Mouse (Mus musculus) forebrain, embryonic 15.5 days (tissue): ENCODE data around the gene Ccdc160. TPM values are rescaled to one million over a fixed set of nuclear protein-coding genes. Genes with fewer than 3 reads are reported as not detected.

Experiments used
- ATAC-seq: fragments of 200-750 bp; cut with Nextera tagmentation; replicated peaks from 2 replicates; pipeline ENCODE4 v1.8.0; 2017; ENCODE audit warnings: mild to moderate bottlenecking, moderate TSS enrichment, moderate library complexity
- H3K27ac ChIP-seq: fragments of 300-500 bp; sonication (generic); replicated peaks from 2 replicates; pipeline ENCODE4 v1.5.1; 2015; ENCODE audit warnings: mild to moderate bottlenecking, inconsistent platforms
- H3K27me3 ChIP-seq: fragments of 300-500 bp; sonication (generic); 2 replicates; pipeline ENCODE4 v1.6.1; 2015; ENCODE audit warnings: inconsistent platforms
- H3K36me3 ChIP-seq: fragments of 300-500 bp; sonication (generic); 2 replicates; pipeline ENCODE4 v1.6.1; 2015; ENCODE audit warnings: mild to moderate bottlenecking, inconsistent platforms
- H3K4me1 ChIP-seq: fragments of 300-500 bp; sonication (generic); 2 replicates; pipeline ENCODE4 v1.6.1; 2015; ENCODE audit warnings: inconsistent platforms
- H3K4me2 ChIP-seq: fragments of 300-500 bp; sonication (generic); replicated peaks from 2 replicates; pipeline ENCODE4 v1.6.1; 2015; ENCODE audit warnings: mild to moderate bottlenecking, inconsistent platforms
- H3K4me3 ChIP-seq: fragments of 300-500 bp; sonication (generic); 2 replicates; pipeline ENCODE4 v1.5.1; 2015; ENCODE audit warnings: mild to moderate bottlenecking, inconsistent platforms
- H3K9ac ChIP-seq: fragments of 300-500 bp; sonication (generic); replicated peaks from 2 replicates; pipeline ENCODE4 v1.6.1; 2015; ENCODE audit warnings: mild to moderate bottlenecking, inconsistent platforms
- H3K9me3 ChIP-seq: fragments of 300-500 bp; sonication (generic); 2 replicates; pipeline ENCODE4 v1.6.1; 2016; ENCODE audit warnings: inconsistent platforms
- WGBS: fragments of 180-500 bp; shearing (Covaris S2); methylation state at CpG from one replicate; pipeline ENCODE4 v1.1.7; 2015; ENCODE audit warnings: mixed read lengths; 5-methylcytosine and 5-hydroxymethylcytosine counted together
- polyA plus RNA-seq: library from polyadenylated mRNA; unstranded; fragments of >200 nt; fragmentation: Nextera tagmentation; extraction: Ambion mirVana; gene quantifications from 2 replicates; pipeline ENCODE4 v1.2.1, GENCODE M21; 2015

Ccdc160 gene
- polyA plus RNA-seq: 2.3 and 3.0 TPM in 2 replicates

GRCm38 (mm10) chrX:52790980-52791593, at the start of gene Ccdc160:
Ccdc160 (plus strand) TSS chrX:52791200.
- peak within 1 kb of the TSS; percentile 47 for H3K4me3 ChIP-seq
- H3K4me1 ChIP-seq: no peaks in the 10 kb centered on the region
- peak within 1 kb of the TSS; percentile 55 for H3K4me2 ChIP-seq
- WGBS: 18% methylated on average over 26 of the region's 26 CpGs
- H3K36me3 ChIP-seq: no peaks in the 10 kb centered on the region
- no peaks in the 10 kb centered on the region for H3K9me3 ChIP-seq
- H3K9ac ChIP-seq: peak within 1 kb of the TSS; percentile 45
- no peak within 1 kb of the TSS for H3K27ac ChIP-seq
- peak; percentile 98 for ATAC-seq
- no peaks in the 10 kb centered on the region for H3K27me3 ChIP-seq

DNA sequence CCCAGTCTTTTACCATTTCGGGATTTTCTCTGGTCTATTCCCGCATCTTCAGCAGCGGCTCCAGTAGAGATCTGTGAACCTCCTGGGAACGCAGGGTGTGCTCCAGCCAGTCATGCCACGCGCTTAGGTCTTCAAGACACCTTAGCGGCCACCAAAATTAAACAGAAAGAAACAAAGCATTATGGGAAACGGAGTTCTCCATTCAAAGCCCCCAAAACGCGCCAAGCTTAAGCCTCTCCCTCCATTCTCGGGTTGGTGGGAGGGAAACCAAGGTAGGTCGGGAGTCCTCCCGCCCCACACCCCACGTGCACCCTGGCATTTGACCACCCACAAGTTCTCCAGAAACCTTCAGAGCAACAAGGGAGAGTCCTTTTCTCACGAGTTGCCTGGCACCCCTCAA, 47.2 kb upstream of the Ccdc160 start:
- H3K9ac ChIP-seq: peak overlapping the region; percentile 36; the same call in 1 of the 2 replicates
- WGBS: 17% methylated on average over 15 of the region's 15 CpGs

GRCm38 (mm10) chrX:52744201-52745051, 46.6 kb upstream of the Ccdc160 start:
- peak overlapping the region; percentile 36 for H3K9ac ChIP-seq
- H3K9me3 ChIP-seq: no peaks in the 10 kb centered on the region
- peak; percentile 60 for ATAC-seq
- peak overlapping the region; percentile 94 for H3K4me2 ChIP-seq
- no peak overlapping the region for H3K27ac ChIP-seq
- H3K4me1 ChIP-seq: peaks cover 7% of the 10 kb centered on the region
- peak overlapping the region; percentile 45 for H3K4me3 ChIP-seq
- no peaks in the 10 kb centered on the region for H3K36me3 ChIP-seq
- peaks cover 4% of the 10 kb centered on the region; the same call in 1 of the 2 replicates for H3K27me3 ChIP-seq
- 24% methylated on average over 49 of the region's 50 CpGs for WGBS

More for the DNA sequence above, 47.2 kb upstream of the Ccdc160 start:
- ATAC-seq: no peak
- Histone ChIP-seq H3K27me3 (peaks cover 4% of the 10 kb centered on the region; the same call in 1 of the 2 replicates), H3K36me3 (no peaks in the 10 kb centered on the region), H3K4me3 (peak overlapping the region; percentile 45), H3K4me1 (peaks cover 7% of the 10 kb centered on the region), H3K4me2 (peak overlapping the region; percentile 94), H3K9me3 (no peaks in the 10 kb centered on the region), H3K27ac (no peak overlapping the region)

DNA sequence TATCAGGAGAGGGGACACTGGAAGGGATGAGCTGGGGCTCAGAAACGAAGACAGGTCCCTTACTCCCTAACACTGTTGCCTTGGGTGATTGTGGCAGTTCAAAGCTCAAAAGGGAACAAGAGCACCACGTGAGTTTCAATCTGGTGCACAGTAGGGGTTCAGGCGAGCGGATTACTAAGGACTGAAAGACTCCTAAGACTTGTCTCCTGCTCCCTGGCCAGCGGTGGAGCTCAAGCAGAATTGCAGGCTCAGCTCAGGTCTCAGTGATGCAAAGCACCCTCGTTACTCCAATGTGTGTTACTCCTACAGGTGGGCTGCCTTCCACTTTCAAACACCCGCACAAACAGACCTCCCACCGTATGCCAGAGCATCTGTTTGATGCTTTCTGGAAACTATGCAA, 45.5 kb upstream of the Ccdc160 start:
- H3K4me1 ChIP-seq: peaks cover 7% of the 10 kb centered on the region
- 9% methylated on average over 8 of the region's 8 CpGs for WGBS
- no peak overlapping the region for H3K4me3 ChIP-seq
- H3K27ac ChIP-seq: no peak overlapping the region
- no peak overlapping the region; the same call in 1 of the 2 replicates for H3K4me2 ChIP-seq
- no peaks in the 10 kb centered on the region for H3K36me3 ChIP-seq
- no peaks in the 10 kb centered on the region for H3K9me3 ChIP-seq
- H3K9ac ChIP-seq: no peak overlapping the region
- peaks cover 4% of the 10 kb centered on the region; the same call in 1 of the 2 replicates for H3K27me3 ChIP-seq
- ATAC-seq: no peak

DNA sequence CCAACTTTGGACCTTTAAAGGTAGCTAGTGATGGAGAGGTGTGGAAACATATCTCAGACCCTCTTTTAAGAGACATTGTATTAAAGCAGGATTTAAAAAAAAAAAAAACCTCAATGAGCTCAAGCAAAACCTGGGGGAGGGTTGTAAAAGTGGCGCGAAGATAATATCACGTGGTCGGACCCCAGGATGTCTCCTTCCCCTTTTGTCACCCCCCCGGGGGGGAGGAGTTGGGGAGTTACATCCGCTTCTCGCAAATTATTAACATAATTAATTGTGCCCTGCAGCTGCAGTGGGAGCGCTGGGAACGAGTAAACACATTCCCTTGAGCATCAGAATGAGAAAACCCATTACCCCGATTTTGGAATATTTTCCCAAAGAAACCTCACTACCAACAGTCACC, 45.1 kb upstream of the Ccdc160 start:
- Histone ChIP-seq H3K4me2 (no peak overlapping the region), H3K4me3 (no peak overlapping the region), H3K4me1 (peaks cover 7% of the 10 kb centered on the region), H3K27me3 (peaks cover 4% of the 10 kb centered on the region; the same call in 1 of the 2 replicates), H3K9me3 (no peaks in the 10 kb centered on the region), H3K36me3 (no peaks in the 10 kb centered on the region), H3K27ac (no peak overlapping the region), H3K9ac (no peak overlapping the region)
- 24% methylated on average over 10 of the region's 10 CpGs for WGBS
- no peak for ATAC-seq

DNA sequence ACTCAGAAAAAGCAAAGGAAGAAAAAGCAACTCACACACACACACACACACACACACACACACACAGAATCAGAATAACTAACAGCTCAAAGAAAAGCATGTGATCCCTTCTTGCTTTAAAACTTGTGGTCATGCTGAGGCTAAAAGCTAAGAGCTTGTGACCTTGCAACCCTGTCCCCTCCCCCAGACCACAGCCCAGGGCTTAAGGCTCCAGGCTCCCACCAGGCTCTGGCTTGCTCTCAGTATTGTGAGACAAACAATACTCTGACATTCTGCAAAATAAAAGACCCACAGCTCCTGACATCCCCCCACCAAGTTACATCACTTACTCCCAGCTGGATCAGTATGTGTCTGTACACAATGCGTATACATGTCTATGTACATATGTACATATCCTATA, 44.2 kb upstream of the Ccdc160 start:
- Histone ChIP-seq H3K4me1 (peaks cover 7% of the 10 kb centered on the region), H3K9ac (no peak overlapping the region), H3K27ac (no peak overlapping the region), H3K36me3 (no peaks in the 10 kb centered on the region), H3K4me3 (no peak overlapping the region), H3K27me3 (peaks cover 4% of the 10 kb centered on the region; the same call in 1 of the 2 replicates), H3K4me2 (no peak overlapping the region), H3K9me3 (no peaks in the 10 kb centered on the region)
- WGBS: 36% methylated on average over 1 of the region's 1 CpGs
- no peak for ATAC-seq

- no peaks in the 10 kb centered on the region for H3K4me1 ChIP-seq
- H3K4me2 ChIP-seq: no peak overlapping the region
- no peaks in the 10 kb centered on the region for H3K9me3 ChIP-seq
- WGBS: 27% methylated on average over 6 of the region's 6 CpGs
- no peaks in the 10 kb centered on the region for H3K36me3 ChIP-seq
- ATAC-seq: no peak
- no peaks in the 10 kb centered on the region for H3K27me3 ChIP-seq
- H3K27ac ChIP-seq: no peak overlapping the region
- no peak overlapping the region for H3K4me3 ChIP-seq
- no peak overlapping the region for H3K9ac ChIP-seq
Observed at GRCm38 (mm10) chrX:52753491-52754085, 37.4 kb upstream of the Ccdc160 start.

DNA sequence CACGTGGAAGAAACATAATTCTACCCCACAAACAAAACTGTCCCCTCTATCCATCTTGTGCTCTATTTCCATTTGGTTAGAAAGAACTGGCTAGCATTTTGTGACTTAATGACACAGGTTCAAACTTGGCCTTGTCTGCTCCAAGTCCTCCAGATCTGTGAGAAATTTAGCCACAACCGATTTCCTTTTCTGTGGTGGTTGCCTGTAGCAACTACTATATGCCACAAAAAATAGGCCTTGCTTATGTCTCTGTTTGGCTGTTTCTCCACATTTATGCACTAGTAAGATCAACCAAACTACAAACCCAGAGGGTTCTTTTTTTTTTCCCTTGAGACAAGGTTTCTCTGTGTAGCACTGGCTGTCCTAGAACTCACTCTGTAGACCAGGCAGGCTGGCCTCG, 33.8 kb upstream of the Ccdc160 start:
- Histone ChIP-seq H3K9me3 (no peaks in the 10 kb centered on the region), H3K4me2 (no peak overlapping the region), H3K36me3 (no peaks in the 10 kb centered on the region), H3K4me1 (no peaks in the 10 kb centered on the region), H3K27ac (no peak overlapping the region), H3K9ac (no peak overlapping the region), H3K4me3 (no peak overlapping the region), H3K27me3 (no peaks in the 10 kb centered on the region)
- WGBS: 85% methylated on average over 3 of the region's 3 CpGs
- ATAC-seq: no peak

- Histone ChIP-seq H3K36me3 (no peaks in the 10 kb centered on the region), H3K27ac (no peak overlapping the region), H3K9me3 (no peaks in the 10 kb centered on the region), H3K27me3 (no peaks in the 10 kb centered on the region), H3K9ac (no peak overlapping the region), H3K4me1 (no peaks in the 10 kb centered on the region), H3K4me2 (no peak overlapping the region), H3K4me3 (no peak overlapping the region)
- no peak for ATAC-seq
- 66% methylated on average over 2 of the region's 2 CpGs for WGBS
Observed at GRCm38 (mm10) chrX:52759232-52759631, 31.8 kb upstream of the Ccdc160 start.

- no peaks in the 10 kb centered on the region for H3K36me3 ChIP-seq
- no peak overlapping the region for H3K4me2 ChIP-seq
- H3K27me3 ChIP-seq: no peaks in the 10 kb centered on the region
- H3K9me3 ChIP-seq: no peaks in the 10 kb centered on the region
- ATAC-seq: no peak
- H3K27ac ChIP-seq: no peak overlapping the region
- no peak overlapping the region for H3K4me3 ChIP-seq
- no peak overlapping the region for H3K9ac ChIP-seq
- H3K4me1 ChIP-seq: no peaks in the 10 kb centered on the region
- 65% methylated on average over 4 of the region's 4 CpGs for WGBS
Observed at GRCm38 (mm10) chrX:52760191-52760945, 30.6 kb upstream of the Ccdc160 start.

DNA sequence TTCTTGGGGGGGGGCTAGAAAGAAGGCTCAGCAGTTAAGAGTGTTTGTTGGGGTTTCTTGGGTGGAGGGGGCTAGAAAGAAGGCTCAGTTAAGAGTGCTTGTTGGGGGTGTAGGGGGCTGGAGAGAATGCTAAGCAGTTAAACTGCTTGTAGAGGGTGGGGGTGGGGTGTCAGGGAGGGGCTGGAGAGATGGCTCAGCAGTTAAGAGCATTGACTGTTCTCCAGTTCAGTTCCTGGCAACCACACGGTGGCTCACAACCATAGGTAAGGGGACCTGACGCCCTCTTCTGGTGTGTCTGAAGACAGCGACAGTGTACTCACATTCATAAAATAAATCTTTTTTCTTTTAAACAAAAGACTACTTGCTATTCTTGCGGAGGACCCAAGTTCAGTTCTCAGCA, 28.8 kb upstream of the Ccdc160 start:
- no peaks in the 10 kb centered on the region for H3K27me3 ChIP-seq
- H3K4me3 ChIP-seq: no peak overlapping the region
- H3K4me1 ChIP-seq: no peaks in the 10 kb centered on the region
- no peak overlapping the region for H3K4me2 ChIP-seq
- 60% methylated on average over 4 of the region's 4 CpGs for WGBS
- H3K9ac ChIP-seq: no peak overlapping the region
- ATAC-seq: no peak
- H3K36me3 ChIP-seq: no peaks in the 10 kb centered on the region
- no peak overlapping the region for H3K27ac ChIP-seq
- H3K9me3 ChIP-seq: no peaks in the 10 kb centered on the region
